Mouse (Mus musculus): ENCODE measurements at regions not wholly inside any gene's neighbourhood (a gene's known extent, or its start where the extent isn't known, plus 50 kb on each side); places are given as distances from the start of the nearest gene placed in this dataset.

DNA sequence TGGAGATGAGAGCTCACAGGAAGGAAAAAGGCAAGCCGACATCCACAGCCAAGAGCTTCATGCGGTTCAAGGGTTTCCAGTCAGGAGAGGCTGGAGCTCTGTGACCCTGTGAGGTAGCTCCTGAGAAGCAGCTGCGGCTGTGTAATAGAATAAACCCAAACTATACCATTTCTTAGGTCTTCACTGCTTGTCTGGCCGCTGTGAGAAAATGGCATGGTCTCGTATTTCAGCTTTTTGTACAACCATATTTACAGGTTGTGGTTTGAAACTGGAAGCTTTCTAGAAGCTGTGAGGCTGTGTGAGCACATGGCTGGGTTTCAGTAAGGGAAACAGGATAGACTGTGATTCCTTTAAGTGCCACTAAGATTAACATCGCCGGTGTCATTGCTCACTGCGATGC lies 388.6 kb upstream of the Gm11114 start:
- DNase-seq: no peak

DNA sequence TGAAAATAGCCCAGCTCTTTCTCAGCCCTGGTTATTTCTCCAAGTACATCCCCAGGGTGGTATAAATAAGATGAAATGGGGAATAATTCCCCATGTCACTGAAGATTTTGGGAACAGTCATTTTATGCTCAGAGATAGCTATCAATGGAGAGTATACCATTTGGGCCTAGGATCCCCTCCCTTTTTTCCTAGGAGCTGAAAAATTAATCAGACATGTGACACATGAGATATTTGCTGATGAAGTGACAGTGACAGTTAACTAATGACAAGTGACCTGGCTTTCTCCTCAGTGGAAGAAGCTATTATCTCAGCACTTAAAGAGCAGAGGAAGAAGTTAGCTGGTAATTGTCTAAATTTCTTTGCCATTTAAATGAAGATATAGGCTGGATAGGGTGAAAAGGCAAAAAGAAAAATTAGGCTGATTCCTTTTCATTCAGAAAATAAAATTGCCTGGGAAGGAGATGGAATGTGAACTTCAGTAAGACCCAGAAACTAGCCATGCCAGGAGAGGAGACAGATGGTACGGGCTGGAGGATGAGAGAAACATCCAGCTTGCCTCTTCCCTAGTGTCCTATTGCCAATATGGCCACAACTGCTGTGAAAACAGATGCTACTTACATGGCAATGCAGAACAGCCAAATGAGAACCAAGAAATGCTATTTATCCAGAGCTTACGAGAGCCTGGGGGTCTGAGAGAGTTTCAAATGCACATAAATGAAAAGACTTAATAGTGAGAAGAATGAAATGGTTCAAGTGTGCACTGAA lies 376.1 kb upstream of the Gm11114 start:
- no peak for DNase-seq

DNA sequence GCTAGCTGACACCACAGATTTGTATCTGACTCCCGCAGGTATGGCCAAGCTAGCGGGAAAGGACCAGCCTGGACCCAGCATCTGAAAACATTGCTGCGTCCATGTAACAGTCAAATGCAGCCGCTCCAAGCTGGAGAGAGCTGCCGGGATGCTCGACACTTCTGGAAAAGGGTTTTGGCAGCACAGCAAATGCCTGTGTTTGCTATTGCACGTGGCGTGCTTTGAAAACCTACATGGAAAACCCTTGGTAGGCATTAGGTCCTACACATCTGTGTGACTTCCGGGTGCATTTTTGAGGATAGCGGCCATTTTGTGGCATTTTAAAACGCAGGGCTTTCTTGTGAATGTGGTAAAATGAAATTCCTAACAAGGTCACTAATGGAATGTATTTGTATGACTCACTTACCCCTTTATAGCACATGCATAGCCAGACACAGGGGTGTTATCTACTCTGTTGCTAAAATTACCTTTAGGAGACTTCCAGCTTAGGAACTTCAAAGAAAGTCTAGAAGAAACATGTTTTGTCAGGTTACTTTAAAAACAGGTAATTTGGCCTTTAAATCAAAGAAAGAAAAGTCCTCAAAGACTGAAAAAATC lies 345.9 kb upstream of the Gm11114 start:
- no peak for DNase-seq

DNA sequence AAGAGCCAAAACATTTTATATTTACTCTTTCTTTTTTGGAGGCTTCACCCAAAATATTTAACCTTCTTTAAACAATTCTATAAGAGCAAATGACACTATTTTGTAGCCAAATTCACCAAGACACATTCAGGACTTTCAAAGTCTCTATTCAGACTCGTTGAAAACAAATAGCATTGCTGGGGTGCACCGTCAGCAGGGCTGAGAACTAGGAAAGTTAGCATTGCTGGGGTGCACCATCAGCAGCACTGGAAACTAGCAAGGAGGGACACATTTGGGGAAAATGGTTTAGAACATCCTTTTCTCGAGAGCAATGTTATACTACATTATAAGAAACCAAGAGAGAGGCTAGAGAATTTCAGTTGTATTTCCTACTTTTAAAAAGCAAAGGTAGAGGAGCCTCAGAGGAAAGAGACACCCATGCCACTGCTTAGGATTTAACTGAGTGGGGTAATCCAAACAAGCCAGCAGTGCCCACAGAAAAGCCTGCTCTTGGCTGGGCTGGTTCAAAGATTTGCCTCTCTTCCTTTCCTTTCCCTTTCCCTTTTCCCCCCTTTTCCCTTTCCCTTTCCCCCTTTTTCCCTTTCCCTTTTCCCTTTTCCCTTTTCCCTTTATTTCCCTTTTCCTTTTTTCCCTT lies 342.5 kb upstream of the Gm11114 start:
- DNase-seq: no peak

DNA sequence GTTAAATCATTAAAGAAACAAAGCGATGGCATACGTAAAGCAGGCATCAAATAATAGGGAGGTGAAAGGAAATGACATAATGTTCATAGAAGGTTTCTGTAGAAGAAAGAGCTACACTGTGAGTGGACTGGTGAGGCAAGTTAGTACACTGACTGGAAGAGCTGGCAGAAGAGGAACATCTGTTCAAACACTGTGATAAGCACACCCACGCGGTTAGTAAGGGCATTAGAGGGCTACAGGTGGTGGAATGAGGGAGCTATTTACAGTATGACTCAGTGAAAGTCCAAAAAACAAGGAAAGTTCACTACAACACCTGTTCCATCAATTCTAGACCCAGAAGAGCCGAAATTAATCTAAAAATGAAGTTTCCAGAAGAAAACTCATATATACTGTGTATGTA lies 335.1 kb upstream of the Gm11114 start:
- no peak for DNase-seq

DNA sequence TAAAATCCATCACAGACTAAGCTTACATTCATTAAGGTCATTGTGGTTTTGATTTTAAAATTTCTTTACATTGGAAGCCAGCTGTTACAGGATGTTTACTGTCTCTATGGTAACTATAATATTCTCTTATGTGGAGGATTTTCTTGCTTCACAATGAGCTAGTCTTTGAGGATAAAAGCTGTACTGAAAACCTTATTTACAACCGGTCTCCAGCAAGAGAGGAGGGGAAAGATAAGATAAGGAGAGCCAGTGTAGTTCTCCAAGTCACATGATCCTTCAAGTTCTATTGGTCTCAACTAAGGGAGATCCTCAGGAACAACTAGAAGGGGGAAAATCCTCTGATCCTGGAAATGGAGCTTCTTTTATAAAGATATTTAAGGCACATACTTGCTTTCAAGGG lies 309.2 kb upstream of the Gm11114 start:
- no peak for DNase-seq

DNA sequence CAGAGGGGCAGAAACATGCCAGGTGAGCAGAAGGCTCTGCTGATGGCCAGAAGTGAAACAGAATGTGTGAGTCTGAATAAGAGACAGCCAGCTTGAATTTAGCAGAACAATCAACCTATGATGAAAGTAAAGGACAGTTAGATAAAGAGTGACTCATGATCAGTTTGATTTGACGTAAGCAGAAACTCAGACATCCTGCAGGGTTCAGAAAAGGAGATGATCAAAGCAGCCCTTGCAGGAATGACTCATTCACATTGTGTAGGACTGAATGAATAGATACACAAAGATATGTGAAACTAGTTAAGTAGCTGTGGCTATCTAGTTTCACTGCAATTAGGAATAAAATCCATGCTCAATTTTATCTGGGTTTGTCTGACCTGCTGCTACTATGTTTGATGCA lies 301.2 kb upstream of the Gm11114 start:
- no peak for DNase-seq

DNA sequence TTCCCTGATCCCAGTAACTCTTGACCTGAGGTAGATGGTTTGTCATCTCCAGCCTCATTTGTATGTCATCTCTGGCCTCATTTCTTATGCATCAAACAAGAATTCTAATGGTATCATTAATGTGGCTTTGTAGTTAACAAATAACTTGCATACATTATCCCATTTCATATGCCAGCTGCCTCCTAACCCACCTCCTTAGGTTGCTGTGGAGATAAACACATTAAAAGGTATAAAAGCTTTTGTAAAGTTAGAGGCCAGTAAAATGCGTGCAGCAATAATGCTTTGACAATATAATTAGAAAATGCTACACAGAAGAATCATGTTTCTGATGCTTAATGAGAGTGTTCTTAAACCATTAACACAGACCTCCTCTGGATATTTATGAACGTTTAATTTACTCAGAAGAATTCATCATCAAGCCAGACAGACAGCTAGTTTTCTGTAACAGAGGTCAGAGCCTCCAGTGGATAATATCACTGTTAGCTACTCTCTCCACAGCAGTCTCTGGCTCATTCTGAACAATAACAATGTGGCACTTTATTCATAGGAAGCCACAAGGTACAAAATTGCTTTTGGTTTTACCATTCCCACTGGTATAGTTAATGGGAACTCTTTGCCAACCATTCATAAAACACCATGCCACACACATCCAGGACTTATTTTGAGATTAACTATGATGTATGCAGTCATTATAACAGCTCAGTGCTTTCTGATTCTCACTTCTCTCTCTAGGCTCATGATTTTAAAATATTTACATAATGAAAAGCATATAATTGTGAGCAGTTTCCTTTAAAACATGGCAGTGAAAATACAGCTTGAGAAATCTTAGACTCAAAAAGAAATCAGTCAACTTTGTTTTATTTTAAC lies 264.2 kb upstream of the Gm11114 start:
- no peak for DNase-seq

DNA sequence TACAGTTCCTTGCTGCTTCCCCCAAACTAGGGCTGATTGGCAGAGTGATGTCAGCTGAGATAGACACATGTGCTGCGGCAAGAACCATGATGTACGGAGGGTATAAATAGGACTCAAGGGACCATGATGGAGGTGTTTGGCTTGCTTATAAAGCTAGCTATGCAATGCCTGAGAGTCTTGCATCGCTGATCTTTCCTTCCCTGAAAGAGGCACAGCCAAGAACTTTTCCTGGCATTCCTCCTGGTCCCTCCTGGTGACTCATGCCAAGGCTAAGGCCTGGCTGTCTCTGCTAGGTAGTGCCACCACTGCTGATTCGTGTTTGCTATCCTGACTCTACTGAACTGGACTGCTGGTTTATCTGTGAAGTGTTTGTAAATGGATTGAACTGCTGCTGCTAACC lies 260.0 kb upstream of the Gm11114 start:
- DNase-seq: no peak

DNA sequence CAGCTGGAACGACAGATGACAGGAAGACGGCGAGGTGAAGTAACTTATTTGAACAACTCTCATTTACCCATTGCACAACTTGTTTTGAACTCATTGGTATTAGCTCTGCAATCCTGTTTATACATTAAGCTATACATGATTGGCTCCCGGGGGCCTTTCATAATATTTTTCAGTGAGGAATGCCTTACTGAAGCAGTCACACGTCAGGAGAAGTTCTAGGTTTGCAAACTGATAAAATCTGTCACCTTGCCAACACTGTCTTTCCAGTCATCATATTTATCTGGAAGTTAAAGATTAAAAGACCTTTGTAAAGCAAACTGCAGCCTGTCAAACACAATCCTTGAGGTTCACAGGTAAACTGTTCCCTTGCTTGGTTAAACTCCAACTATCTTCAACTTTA lies 232.6 kb upstream of the Gm11114 start:
- DNase-seq: peak; percentile 2 to 13

DNA sequence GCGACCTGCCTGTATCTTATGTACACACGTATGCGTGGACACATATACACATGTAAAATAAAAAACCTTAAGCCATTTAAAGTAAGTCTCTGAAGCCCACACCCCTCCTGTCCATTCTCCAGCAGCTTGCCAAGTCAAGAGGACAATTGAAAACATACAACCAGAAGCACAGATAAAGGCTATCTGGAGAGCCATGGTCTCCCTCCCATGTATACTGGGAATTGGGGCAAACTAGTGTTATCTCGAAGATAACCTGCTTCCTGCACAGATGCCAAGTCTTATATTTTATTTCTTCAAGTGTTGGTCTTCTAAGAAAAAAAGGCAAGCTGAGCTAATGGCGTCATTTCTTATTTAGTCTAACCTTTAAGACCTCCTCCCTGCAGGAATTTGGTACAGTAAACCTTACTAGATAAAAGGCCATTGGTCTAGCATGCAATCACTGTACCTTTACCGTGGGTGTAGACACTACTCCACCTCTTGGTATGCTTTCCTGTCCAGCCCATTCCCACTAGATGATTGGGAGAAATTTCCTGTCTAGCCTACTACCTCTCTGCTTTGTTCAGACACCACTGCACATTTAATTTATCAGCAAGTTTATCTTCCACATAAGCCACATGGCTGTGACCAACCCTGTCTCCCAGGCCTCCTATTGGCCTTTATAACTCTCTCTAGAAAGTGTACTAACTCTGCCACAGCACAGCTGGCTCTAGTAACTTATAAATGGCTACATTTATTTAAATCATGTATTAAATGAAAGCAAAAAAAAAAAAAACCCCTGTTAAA lies 223.8 kb upstream of the Gm11114 start:
- no peak for DNase-seq

DNA sequence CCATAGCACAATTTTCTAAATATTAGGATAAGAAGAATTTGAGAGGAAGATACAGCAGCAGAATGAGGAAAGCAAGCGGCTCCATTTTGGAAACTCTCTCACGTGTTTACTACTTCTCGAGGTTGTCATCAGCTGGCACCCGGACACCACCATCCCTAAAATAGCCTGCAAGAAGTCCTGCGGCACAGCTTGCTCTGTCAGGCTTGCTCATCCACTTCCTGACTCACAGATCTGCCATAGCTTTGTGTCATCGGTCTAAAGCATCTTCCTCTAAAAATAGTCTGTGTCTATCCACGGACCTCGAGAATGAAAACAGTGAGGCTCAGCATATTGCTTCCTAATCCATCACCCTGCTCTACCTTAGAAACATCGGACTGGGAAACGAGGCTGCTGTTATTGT lies 222.3 kb upstream of the Gm11114 start:
- no peak for DNase-seq

DNA sequence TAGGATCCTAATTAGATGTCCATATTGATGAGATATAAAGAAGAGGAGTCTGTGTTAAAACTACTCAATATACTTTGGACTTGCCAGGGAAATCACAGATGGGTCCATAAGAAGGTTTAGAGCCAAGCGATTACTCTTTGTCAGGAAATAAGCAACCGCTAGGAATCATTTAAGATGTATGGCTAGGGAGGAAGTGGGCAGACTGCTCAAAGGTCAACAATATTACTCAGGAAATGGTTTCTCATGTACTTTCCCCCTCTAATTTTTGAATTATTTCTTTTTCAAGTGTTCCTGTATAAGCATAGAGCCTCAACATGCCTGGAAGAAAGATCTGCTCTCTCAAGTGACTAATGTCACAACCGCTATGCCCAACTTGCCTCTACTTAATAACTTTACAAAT lies 217.3 kb upstream of the Gm11114 start:
- DNase-seq: no peak

DNA sequence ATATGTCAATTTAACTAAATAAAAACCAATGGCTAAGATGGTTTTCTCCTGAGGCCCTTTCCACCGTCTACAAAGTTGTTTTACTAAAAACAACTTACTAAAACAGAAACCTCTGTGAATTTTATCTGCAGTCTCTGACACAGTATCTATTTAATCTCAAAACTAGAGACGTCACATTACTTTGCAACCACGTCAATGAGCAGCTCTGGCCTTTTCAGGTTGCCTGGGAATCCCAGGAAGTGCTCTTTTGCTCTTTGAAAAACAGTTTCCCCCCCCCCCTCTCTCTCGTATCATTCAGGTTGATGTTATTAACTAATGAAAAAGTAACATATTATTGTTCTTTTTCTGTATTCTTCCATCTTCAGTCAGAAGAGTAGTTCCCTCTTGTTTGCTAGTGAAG lies 216.1 kb upstream of the Gm11114 start:
- DNase-seq: no peak

DNA sequence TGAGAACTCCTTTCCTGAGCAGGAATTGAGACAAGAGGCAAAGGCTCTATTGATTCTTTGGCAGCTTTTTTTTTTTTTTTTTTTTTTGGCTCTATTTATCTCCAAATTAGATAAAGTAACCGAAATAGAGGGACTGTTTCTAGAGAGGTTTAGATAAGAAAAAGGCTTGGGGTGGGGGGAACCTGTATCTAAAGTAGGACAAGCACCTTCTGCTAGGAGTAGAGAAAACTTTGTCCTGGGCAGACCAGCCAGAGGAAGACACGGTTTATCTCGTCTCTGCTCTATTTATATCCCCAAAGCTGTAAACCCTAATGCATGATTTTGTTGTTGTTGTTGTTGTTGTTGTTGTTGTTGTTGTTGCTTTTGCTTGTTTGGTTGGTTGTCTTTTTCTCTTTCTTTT lies 199.6 kb upstream of the Gm11114 start:
- no peak for DNase-seq

DNA sequence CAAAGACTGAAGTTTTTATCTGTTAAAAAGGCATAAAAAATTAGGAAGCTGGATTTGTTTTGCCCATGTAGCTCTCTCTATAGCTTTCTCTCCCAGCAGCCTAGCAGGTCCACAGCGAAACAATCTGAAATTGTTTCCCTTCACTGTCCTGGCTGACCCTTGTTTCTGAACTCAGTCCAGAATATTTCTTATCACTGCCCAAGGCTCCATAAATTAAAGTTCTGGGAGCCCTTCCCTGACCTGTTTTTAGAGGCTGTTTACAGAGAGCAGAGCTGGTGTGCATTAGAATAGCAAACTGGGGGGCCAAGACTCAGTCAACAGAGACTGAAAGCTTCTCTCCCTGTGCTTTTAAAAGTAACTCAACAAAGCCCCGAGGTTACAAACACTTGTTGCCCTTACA lies 198.3 kb upstream of the Gm11114 start:
- DNase-seq: no peak

DNA sequence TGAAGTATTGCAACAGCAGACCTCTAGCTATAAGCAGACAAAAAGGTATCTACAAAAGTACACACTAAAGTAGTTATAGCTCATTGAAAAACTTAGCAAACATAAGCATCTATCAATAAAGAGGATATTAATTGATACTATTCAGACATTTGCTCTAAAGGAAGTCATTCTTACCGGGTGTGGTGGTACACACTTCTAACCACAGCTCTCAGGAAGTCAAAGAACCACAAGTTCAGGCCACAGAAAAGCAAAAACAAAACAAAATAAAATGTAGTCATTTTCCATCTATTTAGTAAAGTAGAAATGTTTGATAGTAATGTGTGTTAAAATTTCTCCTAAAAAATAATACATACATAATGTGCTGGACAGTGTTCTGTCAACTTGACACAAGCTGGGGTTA lies 192.5 kb upstream of the Gm11114 start:
- DNase-seq: no peak

DNA sequence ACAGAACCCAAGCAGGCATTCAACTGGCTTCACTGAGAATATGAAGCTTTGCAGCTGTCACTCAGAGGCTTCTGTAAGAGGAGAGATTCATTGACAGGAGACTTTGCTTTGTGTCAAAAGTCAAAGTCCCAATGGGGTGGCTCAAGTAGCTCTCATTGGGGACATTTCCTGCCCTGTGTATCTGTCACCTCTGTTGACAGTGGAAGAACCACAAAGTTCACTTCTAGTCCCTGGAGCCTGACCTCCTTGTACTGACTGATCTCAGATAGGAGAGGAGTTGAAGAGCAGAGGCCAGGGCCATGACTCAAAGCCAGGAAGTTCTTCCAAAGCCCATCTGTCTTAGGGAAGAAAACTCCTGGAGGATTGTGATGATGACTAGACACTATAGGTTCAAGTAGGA lies 191.5 kb upstream of the Gm11114 start:
- peak in 1 of 2 experiments; percentile 10 for DNase-seq

DNA sequence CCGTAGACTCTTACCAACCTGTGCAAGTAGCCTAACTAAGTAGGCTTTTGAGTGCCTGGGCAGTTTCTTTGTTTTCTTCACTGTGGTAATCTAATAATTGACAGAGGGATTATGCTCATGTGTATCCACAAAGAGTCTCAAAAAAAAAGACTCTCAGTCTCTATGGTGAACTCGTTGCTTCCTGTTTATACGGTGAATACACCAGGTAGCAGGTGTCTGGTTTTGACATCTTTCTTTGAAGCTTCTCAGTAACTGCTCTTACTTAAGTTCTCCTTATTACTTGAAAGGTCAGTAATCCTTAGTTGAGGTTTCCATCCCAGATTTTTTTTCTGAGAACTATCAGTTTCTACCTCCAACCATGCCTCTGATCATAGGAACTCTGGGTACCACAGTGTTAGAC lies 188.9 kb upstream of the Gm11114 start:
- DNase-seq: no peak

DNA sequence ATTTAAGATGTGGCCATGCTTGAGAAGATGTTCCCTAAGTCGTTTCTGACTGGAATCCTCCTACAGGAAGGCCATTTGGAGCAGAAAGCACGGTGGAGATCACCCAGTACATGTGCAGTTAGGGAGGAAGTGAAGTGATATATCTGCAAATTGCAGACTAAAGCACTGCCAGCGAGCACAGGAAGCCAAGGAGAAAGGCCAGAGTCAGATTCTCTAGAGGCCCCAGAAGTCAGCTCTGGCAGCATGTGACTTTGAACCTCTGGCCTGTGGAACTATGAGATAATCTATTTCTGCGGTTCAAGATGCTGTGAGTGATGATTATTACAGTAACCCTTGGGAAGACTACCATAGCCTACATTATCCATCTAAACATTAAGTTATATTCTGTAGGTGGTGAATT lies 186.8 kb upstream of the Gm11114 start:
- DNase-seq: peak in 1 of 2 experiments; percentile 2

DNA sequence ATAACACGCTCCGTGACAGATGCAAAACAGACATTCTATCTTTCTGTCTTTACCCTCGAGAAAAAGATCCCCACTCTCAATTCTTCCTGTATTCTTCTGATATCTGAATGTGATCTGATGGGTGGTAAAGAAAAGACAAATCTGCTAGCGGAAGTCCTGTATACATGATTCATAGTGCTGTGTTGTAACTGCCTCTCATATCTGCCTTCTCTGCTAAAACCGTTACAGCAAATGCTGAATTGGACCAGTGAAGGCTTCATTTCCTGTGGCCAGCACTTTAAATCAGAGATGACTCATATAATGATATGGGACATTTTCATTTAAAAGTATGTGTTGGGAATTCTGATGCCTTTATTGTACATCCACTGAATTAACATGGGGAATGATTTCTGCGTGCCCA lies 186.0 kb upstream of the Gm11114 start:
- no peak for DNase-seq

DNA sequence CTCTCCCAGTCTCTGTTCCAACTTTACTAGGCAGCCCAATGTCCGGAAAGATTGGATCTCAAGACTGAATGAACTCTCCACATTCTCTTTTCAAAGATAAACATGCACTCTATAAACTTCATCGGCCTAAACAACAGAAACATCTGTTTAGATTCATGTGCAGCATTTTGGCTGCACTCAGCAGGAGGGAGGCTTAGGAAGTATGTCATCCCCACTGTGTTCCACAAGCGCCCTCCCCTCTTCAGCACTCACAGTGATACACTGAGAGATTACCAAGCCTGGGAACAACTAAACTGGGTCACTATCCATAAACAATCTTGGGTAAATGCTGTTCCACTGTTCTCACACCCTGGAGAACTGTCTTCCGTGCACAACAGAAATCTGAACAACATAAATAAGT lies 185.5 kb upstream of the Gm11114 start:
- no peak for DNase-seq

DNA sequence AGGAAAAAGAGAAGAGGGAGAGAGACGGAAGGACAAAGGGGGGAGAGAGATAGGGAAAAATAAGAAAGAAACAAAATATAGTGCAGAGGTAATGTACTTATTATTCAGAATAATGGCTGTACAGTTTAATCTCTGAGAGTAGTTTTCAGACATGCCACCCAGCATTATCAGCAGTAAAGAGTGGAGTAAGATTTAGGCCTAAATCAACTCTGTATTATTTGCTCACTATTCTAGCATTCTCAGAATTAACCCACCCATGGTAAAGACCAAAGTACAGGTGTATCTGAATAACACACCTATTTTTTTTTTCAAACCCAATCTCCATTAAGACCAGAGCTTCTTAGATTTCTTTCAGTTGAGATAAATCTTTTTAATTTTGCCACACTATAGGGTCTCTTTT lies 177.7 kb upstream of the Gm11114 start:
- DNase-seq: no peak

All from kidney, adult 8-10 months (tissue).